Mouse (Mus musculus) adrenal gland, postnatal 36 days (tissue): ENCODE data around the gene Kmt5c. TPM values are rescaled to one million over a fixed set of nuclear protein-coding genes. Genes with fewer than 3 reads are reported as not detected.
A peak's percentile ranks its signal among the peaks of the same experiment; 100 is the strongest.

ENCODE experiments used
- DNase-seq, 2 experiments: peaks; one replicate each; pipeline ENCODE4 v3.0.0; 2021; ENCODE audit warnings: mixed read lengths in 1 of 2
- total RNA-seq, 2 experiments: library from RNA; stranded (reverse); gene quantifications; 2 replicates each; pipeline ENCODE4 v1.2.3; 2021

Kmt5c gene
- total RNA-seq, 2 experiments from 2014 or later: 30.5 to 34.6 TPM

- peak; percentile 68 to 83 for DNase-seq
These were observed 49.6 kb downstream of the Kmt5c start, which contains the start of gene Tmem238 for GRCm38 (mm10) chr7:4789436-4789935. Gene Tmem238, minus strand, starts transcription at chr7:4789656.

GRCm38 (mm10) chr7:4792278-4793212 lies 52.6 kb downstream of the Kmt5c start, which contains the start of gene Rpl28:
Gene Rpl28, plus strand, starts transcription at chr7:4792874.
- peak; percentile 95 to 96 for DNase-seq

- DNase-seq: peak in 1 of 2 experiments; percentile 19
These were observed 53.3 kb downstream of the Kmt5c start for GRCm38 (mm10) chr7:4793248-4793647.

- DNase-seq: no peak
These were observed 53.8 kb downstream of the Kmt5c start for GRCm38 (mm10) chr7:4793674-4794073.

GRCm38 (mm10) chr7:4794631-4795168 lies 54.8 kb downstream of the Kmt5c start:
- no peak for DNase-seq

- peak in 1 of 2 experiments; percentile 20 for DNase-seq
These were observed 56.0 kb downstream of the Kmt5c start for GRCm38 (mm10) chr7:4795767-4796433.

Other genes starting within 250 kb of the Kmt5c start
- 100 to 1,000 TPM in 1 of 2 experiments, 10 to 100 TPM in 1; 74.6 to 112 TPM for gene Ppp1r12c, start 238.4 kb upstream of the Kmt5c start, total RNA-seq
- 1 to 10 TPM; 1.0 to 1.8 TPM for gene Tnnt1, start 223.7 kb upstream of the Kmt5c start, total RNA-seq
- gene Tnni3, start 215.9 kb upstream of the Kmt5c start, total RNA-seq: under 1 TPM; 0.56 to 0.76 TPM
- gene Dnaaf3, start 207.7 kb upstream of the Kmt5c start, total RNA-seq: 1 to 10 TPM in 1 of 2 experiments, under 1 TPM in 1; 0.70 to 1.2 TPM
- 1 to 10 TPM; 6.4 to 9.5 TPM for gene Syt5, start 192.6 kb upstream of the Kmt5c start, total RNA-seq
- not detected for gene Ptprh, start 136.1 kb upstream of the Kmt5c start, total RNA-seq
- gene Tmem86b, start 108.7 kb upstream of the Kmt5c start, total RNA-seq: 1 to 10 TPM; 5.9 to 8.2 TPM
- gene Ppp6r1, start 81.1 kb upstream of the Kmt5c start, total RNA-seq: 10 to 100 TPM; 82.6 to 89.5 TPM
- gene Hspbp1, start 55.0 kb upstream of the Kmt5c start, total RNA-seq: 10 to 100 TPM; 47.8 to 50.7 TPM
- gene Brsk1, start 49.5 kb upstream of the Kmt5c start, total RNA-seq: 1 to 10 TPM; 6.6 to 8.0 TPM
- gene Tmem150b, start 14.9 kb upstream of the Kmt5c start, total RNA-seq: under 1 TPM; 0.16 to 0.43 TPM
- 1 to 10 TPM; 7.5 to 7.8 TPM for gene Cox6b2, start 13.0 kb downstream of the Kmt5c start, total RNA-seq
- not detected for gene Fam71e2, start 31.2 kb downstream of the Kmt5c start, total RNA-seq
- gene Il11, start 42.7 kb downstream of the Kmt5c start, total RNA-seq: under 1 TPM; 0.13 to 0.56 TPM
- gene Tmem190, start 42.8 kb downstream of the Kmt5c start, total RNA-seq: not detected
- 10 to 100 TPM in 1 of 2 experiments, 1 to 10 TPM in 1; 8.2 to 15.0 TPM for gene Tmem238, start 49.5 kb downstream of the Kmt5c start, total RNA-seq
- 1,000 to 10,000 TPM in 1 of 2 experiments, 100 to 1,000 TPM in 1; 989 to 1,001 TPM for gene Rpl28, start 52.8 kb downstream of the Kmt5c start, total RNA-seq
- gene Ube2s, start 72.5 kb downstream of the Kmt5c start, total RNA-seq: 100 to 1,000 TPM; 123 to 125 TPM
- under 1 TPM; 0.86 to 0.93 TPM for gene Shisa7, start 104.6 kb downstream of the Kmt5c start, total RNA-seq
- 10 to 100 TPM in 1 of 2 experiments, 1 to 10 TPM in 1; 9.2 to 23.4 TPM for gene Isoc2b, start 130.1 kb downstream of the Kmt5c start, total RNA-seq
- 10 to 100 TPM; 23.5 to 47.3 TPM for gene Isoc2a, start 137.0 kb downstream of the Kmt5c start, total RNA-seq
- gene Gm36210, start 166.4 kb downstream of the Kmt5c start, total RNA-seq: not detected
- 10 to 100 TPM; 13.7 to 15.5 TPM for gene Zfp628, start 175.1 kb downstream of the Kmt5c start, total RNA-seq
- 10 to 100 TPM in 1 of 2 experiments, 1 to 10 TPM in 1; 7.1 to 11.5 TPM for gene Nat14, start 181.9 kb downstream of the Kmt5c start, total RNA-seq
- gene Ssc5d, start 185.7 kb downstream of the Kmt5c start, total RNA-seq: 1 to 10 TPM; 1.7 to 2.7 TPM
- gene Sbk2, start 224.3 kb downstream of the Kmt5c start, total RNA-seq: under 1 TPM; 0.36 to 0.89 TPM
- under 1 TPM; 0.23 to 0.50 TPM for gene Sbk3, start 231.1 kb downstream of the Kmt5c start, total RNA-seq